Comparison of ENCODE assay signal across 8 mouse cellular contexts in the genomic region with DNA sequence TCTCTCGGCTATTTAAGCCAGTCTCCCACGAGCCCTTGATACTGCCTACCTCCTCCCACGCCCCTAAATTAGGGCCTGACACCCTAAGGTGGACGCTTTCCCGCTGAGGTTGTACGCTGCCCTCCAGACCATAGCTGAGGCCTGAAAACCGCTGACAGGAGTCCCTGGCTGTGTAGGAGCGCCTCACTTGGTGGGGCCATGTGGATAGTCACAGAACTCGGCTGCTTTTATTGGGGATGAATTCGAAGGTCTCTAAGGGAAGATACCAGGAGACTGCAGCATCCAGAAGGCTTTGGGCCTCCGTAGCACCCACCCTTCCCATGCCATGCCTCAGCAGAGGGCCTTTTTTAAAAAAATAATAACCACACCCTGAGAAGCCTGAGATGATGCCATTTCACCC. TPM values are rescaled to one million over a fixed set of nuclear protein-coding genes. Genes with fewer than 3 reads are reported as not detected.
DNase-seq lines count a peak whose midpoint lies in the region; ATAC-seq lines count a peak whose summit lies in the region.

No protein-coding gene starts in this region.

- H3K9ac ChIP-seq in neural tube, embryonic 12.5 days = 0 out of 2 replicates have a peak overlapping the region, but pooled peaks have one; percentile 75
- peak overlapping the region; percentile 84 for H3K9ac ChIP-seq in limb, embryonic 13.5 days
- peak overlapping the region; percentile 89 for H3K9ac ChIP-seq in stomach, embryonic 16.5 days (ENCODE audit: low read length)

- H3K27ac ChIP-seq in neural tube, embryonic 12.5 days = no peak overlapping the region
- no peak overlapping the region for H3K27ac ChIP-seq in limb, embryonic 13.5 days
- peak overlapping the region; percentile 72 for H3K27ac ChIP-seq in stomach, embryonic 16.5 days (ENCODE audit: low read length)

- H3K4me3 ChIP-seq in neural tube, embryonic 12.5 days = peak overlapping the region; percentile 65; the same call in 1 of the 2 replicates
- peak overlapping the region; percentile 81 for H3K4me3 ChIP-seq in limb, embryonic 13.5 days
- H3K4me3 ChIP-seq in stomach, embryonic 16.5 days (replicated peaks; ENCODE audit: low read length) = peak overlapping the region; percentile 82

- H3K36me3 ChIP-seq in neural tube, embryonic 12.5 days = peaks cover 13% of the 10 kb centered on the region
- H3K36me3 ChIP-seq in limb, embryonic 13.5 days = peaks cover 21% of the 10 kb centered on the region
- 0 out of 2 replicates have a peak, but pooled peaks cover under 1% of the 10 kb centered on the region for H3K36me3 ChIP-seq in stomach, embryonic 16.5 days (ENCODE audit: control insufficient read depth, insufficient read depth, low read length)

- 48% methylated on average over 11 of the region's 11 CpGs for WGBS in neural tube, embryonic 12.5 days
- WGBS in limb, embryonic 13.5 days = 45% methylated on average over 11 of the region's 11 CpGs
- WGBS in stomach, embryonic 16.5 days = 61% methylated on average over 11 of the region's 11 CpGs

- H3K9me3 ChIP-seq in neural tube, embryonic 12.5 days = no peaks in the 10 kb centered on the region
- no peaks in the 10 kb centered on the region for H3K9me3 ChIP-seq in limb, embryonic 13.5 days
- H3K9me3 ChIP-seq in stomach, embryonic 16.5 days (replicated peaks; ENCODE audit: control insufficient read depth, low read length) = no peaks in the 10 kb centered on the region

- peaks cover 22% of the 10 kb centered on the region for H3K27me3 ChIP-seq in neural tube, embryonic 12.5 days (replicated peaks)
- H3K27me3 ChIP-seq in limb, embryonic 13.5 days = peaks cover 25% of the 10 kb centered on the region
- no peaks in the 10 kb centered on the region for H3K27me3 ChIP-seq in stomach, embryonic 16.5 days (ENCODE audit: control insufficient read depth, insufficient read depth, low read length)

- peak; percentile 39; the same call in 1 of the 2 replicates for ATAC-seq in frontal cortex, adult (ENCODE audit: low TSS enrichment)
- ATAC-seq in neural tube, embryonic 12.5 days (ENCODE audit: low FRiP score, low read depth) = no peak
- no peak for ATAC-seq in limb, embryonic 13.5 days (ENCODE audit: low FRiP score, low read depth)
- ATAC-seq in stomach, embryonic 16.5 days (ENCODE audit: insufficient read depth, low FRiP score) = no peak
- ATAC-seq in megakaryocyte-erythroid progenitor cell, adult 5-6 weeks (replicated peaks; ENCODE audit: low FRiP score, low TSS enrichment, poor library complexity, severe bottlenecking) = no peak

- peaks cover 27% of the 10 kb centered on the region for H3K4me1 ChIP-seq in neural tube, embryonic 12.5 days
- peaks cover 41% of the 10 kb centered on the region for H3K4me1 ChIP-seq in limb, embryonic 13.5 days
- H3K4me1 ChIP-seq in stomach, embryonic 16.5 days (ENCODE audit: control insufficient read depth, insufficient read depth, low read length) = peaks cover 14% of the 10 kb centered on the region; the same call in 1 of the 2 replicates

- no peak for DNase-seq in frontal cortex, postnatal 25 days (ENCODE audit: low spot score in 2 of 2)
- DNase-seq in neural tube, embryonic 10.5 days (ENCODE audit: extremely low spot score, low spot score) = no peak
- no peak for DNase-seq in spleen, adult 12 weeks (ENCODE audit: low spot score)

- peak overlapping the region; percentile 95 for H3K4me2 ChIP-seq in neural tube, embryonic 12.5 days (replicated peaks)
- H3K4me2 ChIP-seq in limb, embryonic 13.5 days (replicated peaks) = peak overlapping the region; percentile 95
- H3K4me2 ChIP-seq in stomach, embryonic 16.5 days (ENCODE audit: low read depth, low read length) = peak overlapping the region; percentile 99

RNA-seq across cellular contexts. Expression of gene Rapgefl1, which starts 1.3 kb away (rescaled TPM):
- polyA plus RNA-seq in neural tube, embryonic 12.5 days (2016; fragmentation: Nextera tagmentation; extraction: Ambion mirVana) = 4.4 and 4.7 TPM in 2 replicates
- polyA plus RNA-seq in limb, embryonic 13.5 days (2015; fragmentation: Nextera tagmentation; extraction: Ambion mirVana) = 4.2 and 4.4 TPM in 2 replicates
- polyA plus RNA-seq in stomach, embryonic 16.5 days (2015; fragmentation: Nextera tagmentation; extraction: Ambion mirVana) = 6.5 and 7.8 TPM in 2 replicates
- 2.2 TPM in 1 of 2 replicates, not detected in the other for total RNA-seq in megakaryocyte-erythroid progenitor cell, adult 5-6 weeks (2014; fragmentation: Nextera tagmentation)
- total RNA-seq in megakaryocyte-erythroid progenitor cell, adult 5-6 weeks (2017) = 1.7 TPM in 1 of 2 replicates, not detected in the other

RNA-seq across cellular contexts. Expression of gene Wipf2, which starts 25.5 kb away (rescaled TPM):
- polyA plus RNA-seq in neural tube, embryonic 12.5 days (2016; fragmentation: Nextera tagmentation; extraction: Ambion mirVana) = 4.2 and 5.4 TPM in 2 replicates
- polyA plus RNA-seq in limb, embryonic 13.5 days (2015; fragmentation: Nextera tagmentation; extraction: Ambion mirVana) = 4.9 and 5.4 TPM in 2 replicates
- 5.0 and 5.3 TPM in 2 replicates for polyA plus RNA-seq in stomach, embryonic 16.5 days (2015; fragmentation: Nextera tagmentation; extraction: Ambion mirVana)
- 23.5 and 26.9 TPM in 2 replicates for total RNA-seq in megakaryocyte-erythroid progenitor cell, adult 5-6 weeks (2014; fragmentation: Nextera tagmentation)
- 3.6 and 4.4 TPM in 2 replicates for total RNA-seq in megakaryocyte-erythroid progenitor cell, adult 5-6 weeks (2017)

RNA-seq across cellular contexts. Expression of gene Casc3, which starts 33.2 kb away (rescaled TPM):
- polyA plus RNA-seq in neural tube, embryonic 12.5 days (2016; fragmentation: Nextera tagmentation; extraction: Ambion mirVana) = 65.1 and 68.5 TPM in 2 replicates
- polyA plus RNA-seq in limb, embryonic 13.5 days (2015; fragmentation: Nextera tagmentation; extraction: Ambion mirVana) = 39.5 and 40.0 TPM in 2 replicates
- 25.1 and 26.3 TPM in 2 replicates for polyA plus RNA-seq in stomach, embryonic 16.5 days (2015; fragmentation: Nextera tagmentation; extraction: Ambion mirVana)
- 47.6 and 51.8 TPM in 2 replicates for total RNA-seq in megakaryocyte-erythroid progenitor cell, adult 5-6 weeks (2014; fragmentation: Nextera tagmentation)
- 37.4 and 53.5 TPM in 2 replicates for total RNA-seq in megakaryocyte-erythroid progenitor cell, adult 5-6 weeks (2017)

RNA-seq across cellular contexts. Expression of gene Msl1, which starts 42.6 kb away (rescaled TPM):
- polyA plus RNA-seq in neural tube, embryonic 12.5 days (2016; fragmentation: Nextera tagmentation; extraction: Ambion mirVana) = 37.0 and 40.8 TPM in 2 replicates
- polyA plus RNA-seq in limb, embryonic 13.5 days (2015; fragmentation: Nextera tagmentation; extraction: Ambion mirVana) = 28.9 and 29.2 TPM in 2 replicates
- polyA plus RNA-seq in stomach, embryonic 16.5 days (2015; fragmentation: Nextera tagmentation; extraction: Ambion mirVana) = 18.0 and 18.4 TPM in 2 replicates
- total RNA-seq in megakaryocyte-erythroid progenitor cell, adult 5-6 weeks (2014; fragmentation: Nextera tagmentation) = 58.6 and 74.8 TPM in 2 replicates
- 57.8 and 68.3 TPM in 2 replicates for total RNA-seq in megakaryocyte-erythroid progenitor cell, adult 5-6 weeks (2017)
